Mouse (Mus musculus): ENCODE measurements at regions not wholly inside any gene's neighbourhood (a gene's known extent, or its start where the extent isn't known, plus 50 kb on each side); places are given as distances from the start of the nearest gene placed in this dataset.

DNA sequence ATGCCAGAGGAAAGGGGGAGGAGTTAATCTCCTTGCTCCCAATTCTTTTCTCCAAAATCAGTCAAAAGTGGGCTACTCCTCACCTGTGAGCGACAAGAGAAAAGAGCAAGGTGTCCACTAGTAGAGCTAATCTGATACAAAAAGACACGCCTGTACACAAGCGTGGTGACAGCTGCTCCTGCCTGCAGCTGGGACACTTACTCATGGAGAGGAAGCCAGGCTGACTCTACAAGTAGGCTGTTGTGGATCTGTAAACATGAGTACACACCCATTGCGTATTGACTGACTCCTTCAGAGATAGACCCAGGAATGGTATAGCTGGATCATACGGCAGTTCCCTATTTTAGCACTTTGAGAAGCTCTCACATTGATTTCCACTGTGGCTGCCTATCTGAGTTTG lies 129.7 kb downstream of the Nuak1 start:
- no peak for DNase-seq

DNA sequence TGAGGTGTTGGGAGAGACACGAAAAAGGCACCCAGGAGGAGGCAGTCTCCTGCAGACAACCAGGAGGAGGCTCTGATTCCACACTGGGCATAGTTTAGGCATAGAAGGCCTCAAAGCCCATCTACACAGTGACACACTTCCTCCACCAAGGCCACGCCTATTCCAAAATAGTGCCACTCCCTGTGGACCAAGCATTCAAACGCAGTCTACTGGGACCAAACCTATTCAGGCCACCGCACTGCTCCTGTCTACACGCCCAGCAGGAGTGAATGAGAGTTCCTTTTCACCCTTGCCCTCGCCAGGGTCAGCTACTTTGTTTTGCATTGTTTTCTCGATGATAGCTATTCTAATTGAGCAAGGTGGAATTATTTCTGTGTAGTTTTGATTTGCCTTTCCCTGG lies 127.7 kb downstream of the Nuak1 start:
- DNase-seq: no peak

DNA sequence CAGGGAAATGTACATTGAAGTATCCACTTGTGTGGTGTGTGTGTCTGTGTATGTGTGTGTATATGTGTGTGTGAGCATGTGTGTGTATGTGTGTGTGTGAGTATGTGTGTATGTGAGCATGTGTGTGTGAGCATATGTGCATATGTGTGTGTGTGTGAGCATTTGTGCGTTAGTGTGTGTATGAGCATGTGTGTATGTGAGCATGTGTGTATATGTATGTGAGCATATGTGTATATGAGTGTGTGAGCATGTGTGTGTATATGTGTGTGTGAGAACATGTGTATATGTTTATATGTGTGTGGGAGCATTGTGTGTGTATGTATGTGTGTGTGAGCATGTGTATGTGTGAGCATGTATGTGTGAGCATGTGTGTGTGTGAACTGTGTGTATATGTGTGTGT lies 123.5 kb downstream of the Nuak1 start:
- no peak for DNase-seq

DNA sequence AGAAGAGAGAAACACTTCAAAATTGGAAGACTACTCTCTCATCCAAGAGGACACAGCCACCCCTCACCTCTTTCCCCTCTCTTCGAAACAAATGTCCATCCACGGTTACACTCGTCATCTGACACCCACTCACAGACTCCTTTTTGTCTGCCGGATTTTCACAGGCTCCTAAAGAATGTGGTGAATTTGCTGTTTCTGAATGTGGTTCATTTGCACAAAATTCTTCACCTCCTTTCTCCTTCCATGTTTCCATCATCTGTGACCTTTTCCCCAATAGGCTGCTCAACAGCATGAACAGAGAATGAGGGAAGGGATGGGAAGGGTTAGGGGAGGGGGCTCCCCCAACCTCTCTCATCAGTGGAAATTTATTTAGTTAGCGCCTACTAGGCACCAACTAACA lies 122.4 kb downstream of the Nuak1 start:
- no peak for DNase-seq
